Mouse (Mus musculus) olfactory bulb, adult 2 months (tissue): Measurements from ENCODE around the gene Ercc2. TPM values are rescaled to one million over a fixed set of nuclear protein-coding genes. Genes with fewer than 3 reads are reported as not detected.

ENCODE experiments used
- H3K27ac ChIP-seq: fragments of 200-500 bp; 2 replicates; pipeline ENCODE4 v1.5.1; 2012; ENCODE audit warnings: low read depth, low read length; ENCODE audit not compliant: insufficient read depth
- H3K4me1 ChIP-seq: fragments of 200-500 bp; 2 replicates; pipeline ENCODE4 v1.6.1; 2012; ENCODE audit warnings: low read length; ENCODE audit not compliant: control insufficient read depth, insufficient read depth
- H3K4me3 ChIP-seq: fragments of 200-500 bp; 2 replicates; pipeline ENCODE4 v1.5.1; 2012; ENCODE audit warnings: mild to moderate bottlenecking, low read depth, low read length, moderate library complexity; ENCODE audit not compliant: insufficient read depth
- CTCF ChIP-seq: fragments of 200-500 bp; IDR thresholded peaks from 2 replicates; pipeline ENCODE4 v1.5.1; 2012; ENCODE audit warnings: low read depth, mild to moderate bottlenecking, low read length, moderate library complexity; ENCODE audit not compliant: insufficient read depth
- POLR2A ChIP-seq: fragments of 200-500 bp; IDR thresholded peaks from 2 replicates; pipeline ENCODE4 v1.6.1; 2012; ENCODE audit warnings: mild to moderate bottlenecking, low read depth, low read length, moderate library complexity; ENCODE audit not compliant: insufficient read depth
- WGBS: fragments of 180-500 bp; shearing (Covaris S2); methylation state at CpG from one replicate; pipeline ENCODE4 v1.1.7; 2018; 5-methylcytosine and 5-hydroxymethylcytosine counted together
- polyA plus RNA-seq: library from polyadenylated mRNA; stranded (reverse); fragments of >200 nt; gene quantifications from 2 replicates; pipeline ENCODE4 v1.2.4, GENCODE M21; 2012; ENCODE audit warnings: low replicate concordance; ENCODE audit not compliant: missing spikeins, insufficient read depth, insufficient read length

Ercc2 gene
- polyA plus RNA-seq, 1 experiment: not detected

DNA sequence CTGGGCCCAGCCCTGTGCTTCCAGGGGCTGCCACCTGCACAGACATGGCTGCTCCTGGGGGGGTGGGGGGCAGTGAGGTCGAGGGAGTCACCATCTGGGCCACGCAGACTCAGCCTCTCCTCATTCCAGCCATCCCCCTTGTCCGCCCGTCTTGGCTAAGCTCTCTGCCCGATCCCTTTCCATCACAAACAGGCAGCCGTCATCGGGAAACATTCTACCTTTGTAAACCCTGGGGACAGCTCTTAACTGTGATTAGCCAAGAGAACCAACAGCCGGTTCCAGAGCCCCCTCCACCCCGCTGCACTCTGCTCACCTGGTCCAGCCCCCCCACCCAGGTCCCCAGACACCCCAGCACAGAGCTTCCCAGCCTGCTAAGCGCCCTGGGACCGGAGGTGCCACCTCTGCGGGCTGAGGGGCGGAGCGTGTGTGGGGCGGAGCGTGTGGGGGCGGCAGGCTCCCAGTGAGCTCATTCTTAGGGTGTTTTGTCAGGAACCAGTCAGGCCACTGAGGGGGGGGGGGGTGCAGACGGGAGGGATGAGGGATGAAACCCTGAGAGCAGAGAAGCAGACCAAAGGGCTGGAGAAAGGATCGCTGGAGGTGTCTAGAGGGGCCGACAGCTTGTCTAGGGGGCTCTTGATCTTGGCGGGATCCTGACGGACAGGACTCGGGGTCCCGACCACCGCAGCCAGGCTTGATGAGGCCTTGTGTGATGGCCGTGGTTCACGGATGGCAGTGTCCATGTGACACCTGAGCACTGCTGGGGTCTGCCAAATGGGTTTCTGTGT, 17.9 kb downstream of the Ercc2 start:
- H3K27ac ChIP-seq: no peak overlapping the region
- H3K4me1 ChIP-seq: peaks cover 12% of the 10 kb centered on the region
- H3K4me3 ChIP-seq: no peak overlapping the region
- no peak for TF ChIP-seq CTCF
- no peak for TF ChIP-seq POLR2A
- WGBS: 11% methylated on average over 27 of the region's 27 CpGs

DNA sequence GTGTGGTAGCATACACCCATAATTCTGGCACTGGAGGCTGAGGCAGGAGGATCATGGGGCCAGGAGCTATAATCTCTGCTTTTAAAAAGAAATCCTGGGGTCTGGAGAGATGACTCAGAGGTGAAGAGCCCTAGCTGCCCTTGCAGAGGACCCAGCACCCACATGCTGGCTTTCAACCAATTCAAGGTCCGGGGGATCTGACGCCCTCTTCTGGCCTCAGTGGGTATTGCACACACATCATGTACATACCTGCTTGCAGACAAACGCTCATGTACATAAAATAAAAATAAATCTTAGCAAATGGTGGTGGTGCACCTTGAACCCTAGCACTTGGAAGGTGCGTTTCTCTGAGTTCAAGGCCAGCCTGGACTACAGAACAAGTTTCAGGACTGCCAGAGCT, 19.1 kb downstream of the Ercc2 start:
- H3K27ac ChIP-seq: no peak overlapping the region
- peaks cover 12% of the 10 kb centered on the region for H3K4me1 ChIP-seq
- TF ChIP-seq CTCF (no peak), POLR2A (no peak)
- H3K4me3 ChIP-seq: no peak overlapping the region
- 84% methylated on average over 4 of the region's 4 CpGs for WGBS

DNA sequence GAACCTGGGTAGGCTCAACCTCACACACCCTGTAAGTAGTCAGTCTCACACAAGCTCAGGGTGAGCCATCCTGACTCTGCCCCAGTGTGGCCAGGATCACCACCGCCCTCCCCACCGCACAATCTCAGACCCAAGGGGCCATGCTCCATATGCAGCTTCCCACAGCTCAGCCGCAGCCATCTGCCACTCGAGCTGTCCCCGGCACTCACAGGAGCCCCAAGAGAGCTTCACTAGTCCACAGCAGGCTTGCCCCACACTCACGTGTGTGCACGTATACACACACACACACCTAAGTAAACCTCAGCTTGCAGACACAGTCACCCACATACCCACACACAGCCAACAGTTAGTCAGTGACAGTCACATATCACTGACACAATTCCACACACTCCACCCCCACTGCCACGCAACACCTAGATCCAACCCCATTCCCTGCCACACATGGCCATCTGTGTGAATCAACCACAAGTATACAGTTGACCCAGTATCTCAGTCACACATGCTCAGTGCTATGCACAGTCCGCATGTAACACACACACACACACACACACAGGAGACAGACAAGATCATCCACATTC, 20.8 kb downstream of the Ercc2 start:
- WGBS: 81% methylated on average over 9 of the region's 9 CpGs
- Histone ChIP-seq H3K4me3 (no peak overlapping the region), H3K27ac (no peak overlapping the region), H3K4me1 (peaks cover 12% of the 10 kb centered on the region)
- no peak for TF ChIP-seq CTCF
- no peak for TF ChIP-seq POLR2A

DNA sequence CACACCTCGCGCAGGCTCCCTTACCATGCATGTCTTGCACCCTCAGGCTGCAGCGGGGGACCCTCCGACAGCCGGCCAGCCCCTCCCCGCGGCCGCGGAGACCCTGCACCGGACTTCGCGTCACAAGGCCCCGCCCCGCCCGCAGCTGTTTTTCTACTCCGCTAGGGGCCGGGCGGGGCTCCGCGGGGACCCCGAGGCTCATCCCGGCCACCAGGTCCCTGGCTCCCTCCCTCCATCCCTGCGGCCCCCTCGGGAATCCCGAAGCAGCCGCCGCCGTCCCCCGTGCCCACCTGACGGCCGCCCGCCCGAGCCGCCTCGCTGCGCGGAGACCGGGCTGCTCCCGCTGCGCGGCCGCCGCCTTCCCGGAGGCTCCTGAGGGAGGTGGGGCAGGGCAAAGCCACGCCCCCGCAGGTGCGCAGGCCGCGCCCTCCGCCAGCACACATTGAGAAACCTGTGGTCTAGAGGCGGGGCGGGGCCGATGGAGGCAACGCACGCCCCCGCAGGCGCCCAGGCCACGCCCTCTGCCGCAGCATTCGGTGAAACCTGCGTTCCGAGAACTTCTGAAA, 22.0 kb downstream of the Ercc2 start, which contains the start of gene Klc3:
Gene Klc3, minus strand, starts transcription at position 374 of the 566 bp plus-strand sequence.
- Histone ChIP-seq H3K4me1 (peaks cover 12% of the 10 kb centered on the region), H3K4me3 (peak within 1 kb of the TSS; percentile 25), H3K27ac (no peak within 1 kb of the TSS)
- 2% methylated on average over 62 of the region's 62 CpGs for WGBS
- no peak for TF ChIP-seq POLR2A

DNA sequence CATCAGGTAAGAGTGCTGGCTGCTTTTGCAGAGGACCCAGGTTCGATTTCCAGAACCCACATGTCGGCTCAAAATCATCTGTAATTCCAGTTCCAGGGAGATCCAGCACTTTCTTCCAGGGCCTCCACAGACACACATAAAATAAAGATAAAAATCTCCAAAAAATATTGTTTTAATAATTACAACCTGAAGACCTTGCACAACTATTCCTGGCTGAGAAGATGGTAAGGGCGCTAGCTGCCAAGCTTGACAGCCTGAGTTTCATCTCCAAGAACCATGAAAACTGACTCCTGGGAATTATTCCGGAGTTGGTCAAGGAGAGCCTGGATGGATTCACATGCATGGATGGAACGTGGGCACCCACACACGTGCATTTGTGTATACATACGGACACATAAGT, 22.7 kb downstream of the Ercc2 start, which contains the start of gene Ckm:
Gene Ckm, plus strand, starts transcription at position 301 of the 400 bp plus-strand sequence.
- Histone ChIP-seq H3K4me1 (peaks cover 12% of the 10 kb centered on the region), H3K27ac (no peak within 1 kb of the TSS), H3K4me3 (peak within 1 kb of the TSS; percentile 25)
- TF ChIP-seq CTCF: no peak
- 66% methylated on average over 7 of the region's 7 CpGs for WGBS

DNA sequence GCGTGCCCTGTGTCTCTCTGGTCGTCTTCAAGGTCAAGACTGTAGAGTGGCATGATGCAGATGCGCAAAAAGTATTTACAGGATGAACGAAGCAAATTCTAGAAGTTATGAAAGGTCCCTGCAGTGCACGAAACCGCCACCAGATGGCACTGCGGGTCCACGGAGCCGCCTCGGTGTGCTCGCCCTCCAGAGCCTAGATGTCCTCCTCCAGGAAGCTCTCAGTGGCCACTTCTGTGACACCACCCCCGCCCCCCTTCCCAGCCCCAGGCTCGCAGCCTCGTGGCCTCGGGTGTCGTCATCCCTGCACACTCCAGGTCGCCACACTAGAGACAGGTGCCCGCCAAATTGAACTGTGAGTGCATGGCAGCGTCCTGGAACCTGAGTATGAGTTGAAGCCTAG, 23.6 kb downstream of the Ercc2 start:
- Histone ChIP-seq H3K4me3 (no peak overlapping the region), H3K4me1 (peaks cover 7% of the 10 kb centered on the region; the same call in 1 of the 2 replicates), H3K27ac (no peak overlapping the region)
- TF ChIP-seq POLR2A (no peak), CTCF (peak; percentile 83)
- 2% methylated on average over 19 of the region's 19 CpGs for WGBS

DNA sequence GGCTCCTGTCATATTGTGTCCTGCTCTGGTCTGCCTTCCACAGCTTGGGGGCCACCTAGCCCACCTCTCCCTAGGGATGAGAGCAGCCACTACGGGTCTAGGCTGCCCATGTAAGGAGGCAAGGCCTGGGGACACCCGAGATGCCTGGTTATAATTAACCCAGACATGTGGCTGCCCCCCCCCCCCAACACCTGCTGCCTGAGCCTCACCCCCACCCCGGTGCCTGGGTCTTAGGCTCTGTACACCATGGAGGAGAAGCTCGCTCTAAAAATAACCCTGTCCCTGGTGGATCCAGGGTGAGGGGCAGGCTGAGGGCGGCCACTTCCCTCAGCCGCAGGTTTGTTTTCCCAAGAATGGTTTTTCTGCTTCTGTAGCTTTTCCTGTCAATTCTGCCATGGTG, 27.9 kb downstream of the Ercc2 start:
- no peak for TF ChIP-seq CTCF
- no peak for TF ChIP-seq POLR2A
- WGBS: 61% methylated on average over 6 of the region's 6 CpGs
- no peaks in the 10 kb centered on the region for H3K4me1 ChIP-seq
- H3K27ac ChIP-seq: no peak overlapping the region
- no peak overlapping the region for H3K4me3 ChIP-seq

DNA sequence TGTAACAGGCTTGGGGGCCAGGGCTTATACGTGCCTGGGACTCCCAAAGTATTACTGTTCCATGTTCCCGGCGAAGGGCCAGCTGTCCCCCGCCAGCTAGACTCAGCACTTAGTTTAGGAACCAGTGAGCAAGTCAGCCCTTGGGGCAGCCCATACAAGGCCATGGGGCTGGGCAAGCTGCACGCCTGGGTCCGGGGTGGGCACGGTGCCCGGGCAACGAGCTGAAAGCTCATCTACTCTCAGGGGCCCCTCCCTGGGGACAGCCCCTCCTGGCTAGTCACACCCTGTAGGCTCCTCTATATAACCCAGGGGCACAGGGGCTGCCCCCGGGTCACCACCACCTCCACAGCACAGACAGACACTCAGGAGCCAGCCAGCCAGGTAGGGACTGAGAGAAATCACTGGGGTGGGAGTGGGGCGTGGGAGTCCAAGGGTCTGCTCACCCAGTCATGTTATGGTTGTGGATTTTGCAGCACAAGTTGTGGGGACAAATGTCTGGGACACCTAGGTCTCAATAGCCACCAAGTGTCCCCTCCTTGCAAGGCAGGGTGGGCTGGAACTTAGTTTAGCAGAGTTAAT, 29.0 kb downstream of the Ercc2 start:
- Histone ChIP-seq H3K4me1 (no peaks in the 10 kb centered on the region), H3K4me3 (no peak overlapping the region), H3K27ac (no peak overlapping the region)
- TF ChIP-seq CTCF: no peak
- no peak for TF ChIP-seq POLR2A
- WGBS: 70% methylated on average over 11 of the region's 11 CpGs

DNA sequence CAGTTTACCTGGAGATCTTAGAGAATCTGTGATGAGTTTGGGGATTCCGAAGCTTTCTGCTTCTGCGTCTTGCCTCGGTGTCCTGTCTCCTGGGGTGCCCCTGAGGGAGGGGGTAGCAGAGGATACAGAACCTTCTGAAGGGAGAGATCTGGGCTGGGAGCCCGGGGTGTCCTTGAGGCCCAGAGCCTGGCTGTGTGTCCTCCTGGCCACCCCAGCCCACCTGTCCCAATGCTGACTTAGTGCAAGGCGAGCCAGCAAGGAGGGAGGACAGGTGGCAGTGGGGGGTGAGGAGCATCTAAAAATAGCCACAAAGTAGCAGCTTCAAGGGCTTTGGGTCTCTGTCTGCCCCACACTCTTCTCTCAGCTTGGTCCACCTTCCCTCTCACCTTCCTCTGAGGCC, 30.0 kb downstream of the Ercc2 start:
- no peak overlapping the region for H3K4me3 ChIP-seq
- no peaks in the 10 kb centered on the region for H3K4me1 ChIP-seq
- WGBS: 89% methylated on average over 5 of the region's 5 CpGs
- TF ChIP-seq POLR2A (no peak), CTCF (no peak)
- no peak overlapping the region for H3K27ac ChIP-seq
